Mouse (Mus musculus) forebrain, embryonic 10.5 days (tissue): ENCODE measurements around the gene Cdh3. TPM values are rescaled to one million over a fixed set of nuclear protein-coding genes. Genes with fewer than 3 reads are reported as not detected.
A peak's percentile ranks its signal among the peaks of the same experiment; 100 is the strongest.
"Not testable (repeated sequence)": the region's sequence is repeated elsewhere in the genome, so short reads cannot be mapped to it uniquely, and the experiment has no call there.

Experiments
- DNase-seq: peaks from one replicate; pipeline ENCODE4 v3.0.0-alpha.2; 2017; ENCODE audit warnings: low spot score; ENCODE audit errors: extremely low spot score
- H3K27ac ChIP-seq: fragments of 300-500 bp; sonication (generic); 2 replicates; pipeline ENCODE4 v1.5.1; 2016; ENCODE audit warnings: mild to moderate bottlenecking
- H3K27me3 ChIP-seq: fragments of 300-500 bp; sonication (generic); 2 replicates; pipeline ENCODE4 v1.6.1; 2016; ENCODE audit warnings: mild to moderate bottlenecking; ENCODE audit not compliant: poor library complexity, severe bottlenecking
- H3K36me3 ChIP-seq: fragments of 300-500 bp; sonication (generic); replicated peaks from 2 replicates; pipeline ENCODE4 v1.6.1; 2016; ENCODE audit warnings: mild to moderate bottlenecking, moderate library complexity
- H3K4me1 ChIP-seq: fragments of 300-500 bp; sonication (generic); 2 replicates; pipeline ENCODE4 v1.6.1; 2016
- H3K4me3 ChIP-seq: fragments of 300-500 bp; sonication (generic); 2 replicates; pipeline ENCODE4 v1.5.1; 2016; ENCODE audit warnings: mild to moderate bottlenecking, moderate library complexity
- H3K9me3 ChIP-seq: fragments of 300-500 bp; sonication (generic); 2 replicates; pipeline ENCODE4 v1.6.1; 2016; ENCODE audit warnings: mild to moderate bottlenecking, moderate library complexity
- WGBS: fragments of 180-500 bp; shearing (Covaris S2); methylation state at CpG from one replicate; pipeline ENCODE4 v1.1.7; 2016; 5-methylcytosine and 5-hydroxymethylcytosine counted together
- polyA plus RNA-seq: library from polyadenylated mRNA; unstranded; fragments of >200 nt; fragmentation: Nextera tagmentation; extraction: Ambion mirVana; gene quantifications from 2 replicates; pipeline ENCODE4 v1.2.1, GENCODE M21; 2016

Gene Cdh3
- polyA plus RNA-seq, 1 experiment from 2014 or later = 11.2 TPM

DNA sequence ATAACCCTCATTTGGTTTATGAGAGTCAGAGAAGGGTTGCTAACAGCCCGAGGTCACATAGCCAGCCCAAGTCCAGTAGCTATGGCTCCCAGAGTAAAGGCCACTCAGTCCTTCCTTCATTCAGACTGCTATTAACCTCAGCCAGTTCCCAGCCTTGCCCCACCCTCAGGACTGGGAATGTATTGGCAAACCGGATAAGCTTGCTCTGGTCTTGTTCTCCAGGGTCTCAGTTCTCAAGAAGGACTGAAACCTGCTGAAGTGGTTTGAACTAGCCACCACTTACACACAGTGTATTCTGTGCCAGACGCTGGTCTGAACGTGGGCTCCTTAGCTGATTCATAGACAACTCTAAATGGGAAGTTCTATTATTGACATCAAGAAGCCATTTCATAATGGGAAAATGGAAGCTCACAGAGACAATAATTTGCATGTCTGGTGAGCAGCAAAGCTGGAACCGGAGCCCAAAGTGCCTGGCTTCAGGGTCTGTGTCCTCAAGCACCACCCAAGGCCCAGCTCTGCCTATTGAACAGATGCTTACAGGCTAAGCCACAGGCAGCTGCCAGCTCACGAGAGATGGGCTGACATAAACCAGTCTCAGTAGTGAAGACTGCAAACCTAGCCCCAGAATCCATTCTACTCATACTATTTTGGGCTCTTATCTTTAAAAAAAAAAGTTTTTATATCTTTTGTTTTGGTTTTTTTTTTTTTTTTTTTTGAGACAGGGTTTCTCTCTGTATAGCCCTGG lies 70.8 kb downstream of the Cdh3 start:
- 76% methylated on average over 6 of the region's 6 CpGs for WGBS
- H3K36me3 ChIP-seq = no peaks in the 10 kb centered on the region
- H3K4me3 ChIP-seq = no peak overlapping the region
- peaks cover 3% of the 10 kb centered on the region; the same call in 1 of the 2 replicates for H3K4me1 ChIP-seq
- H3K27ac ChIP-seq = no peak overlapping the region
- DNase-seq = no peak
- H3K27me3 ChIP-seq = no peaks in the 10 kb centered on the region
- H3K9me3 ChIP-seq = 0 out of 2 replicates have a peak, but pooled peaks cover 4% of the 10 kb centered on the region

DNA sequence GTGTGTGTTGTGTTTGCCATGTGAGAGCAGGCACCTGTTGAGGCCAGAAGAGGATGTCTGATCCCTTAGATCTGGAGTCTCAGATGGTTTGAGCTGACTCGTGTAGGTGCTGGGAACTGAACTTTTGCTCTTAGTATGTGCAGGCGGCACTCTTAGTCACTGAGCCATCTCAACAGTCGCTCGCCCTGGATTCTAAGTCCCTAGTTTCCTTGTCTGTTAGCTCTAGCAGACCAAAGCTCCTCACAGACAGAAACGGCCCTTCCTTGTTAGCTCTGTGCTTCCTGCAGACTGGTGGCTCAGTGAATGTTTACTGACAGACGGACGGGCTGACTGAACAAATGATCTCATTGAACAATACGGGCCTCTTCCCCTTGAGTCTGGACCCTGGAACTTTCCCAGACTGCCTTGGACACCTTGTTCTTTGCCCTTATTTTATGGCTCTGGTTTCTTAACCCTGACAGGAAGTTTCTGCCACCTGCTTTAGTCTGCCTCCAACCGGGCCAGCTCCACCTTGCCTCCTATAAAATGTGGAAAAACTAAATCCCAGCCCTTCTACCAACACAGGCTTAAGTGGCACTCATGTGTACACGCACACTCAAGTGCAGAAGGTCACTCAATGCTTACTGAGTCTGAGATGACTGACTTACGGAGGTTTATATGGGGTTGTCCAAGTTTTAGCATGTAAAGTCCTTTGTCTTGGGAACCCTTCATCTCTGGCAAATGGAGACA lies 74.4 kb downstream of the Cdh3 start:
- Histone ChIP-seq H3K9me3 (0 out of 2 replicates have a peak, but pooled peaks cover 4% of the 10 kb centered on the region), H3K4me3 (no peak overlapping the region), H3K27me3 (no peaks in the 10 kb centered on the region), H3K36me3 (no peaks in the 10 kb centered on the region), H3K4me1 (no peaks in the 10 kb centered on the region), H3K27ac (no peak overlapping the region)
- DNase-seq = no peak
- WGBS = 83% methylated on average over 11 of the region's 11 CpGs

GRCm38 (mm10) chr8:106585671-106586037 lies 75.0 kb downstream of the Cdh3 start:
- WGBS = 86% methylated on average over 3 of the region's 3 CpGs
- no peaks in the 10 kb centered on the region for H3K27me3 ChIP-seq

DNA sequence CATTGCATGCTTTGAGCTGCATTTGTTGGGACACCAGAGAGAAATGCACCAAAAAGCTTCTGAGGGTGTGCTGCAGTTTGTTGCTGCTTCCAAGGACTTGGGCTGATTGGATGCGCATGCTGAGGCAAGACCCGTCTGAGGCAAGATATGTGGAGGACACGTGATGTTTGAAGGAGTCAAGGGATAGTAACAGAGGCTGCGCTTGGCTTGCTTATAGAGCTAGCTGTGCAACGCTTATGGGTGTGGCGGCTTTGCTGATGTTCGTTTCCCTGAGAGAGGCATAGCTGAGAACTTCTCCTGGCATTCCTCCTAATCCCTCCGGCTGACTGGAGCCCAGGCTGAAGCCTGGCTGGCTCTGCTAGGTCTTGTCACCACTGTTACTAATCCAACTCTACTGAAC lies 76.2 kb downstream of the Cdh3 start:
- WGBS = 82% methylated on average over 8 of the region's 8 CpGs
- H3K27me3 ChIP-seq = no peaks in the 10 kb centered on the region
- H3K36me3 ChIP-seq = no peaks in the 10 kb centered on the region
- 0 out of 2 replicates have a peak, but pooled peaks cover 4% of the 10 kb centered on the region for H3K9me3 ChIP-seq
- no peak for DNase-seq
- no peak overlapping the region for H3K27ac ChIP-seq
- no peak overlapping the region for H3K4me3 ChIP-seq
- no peaks in the 10 kb centered on the region for H3K4me1 ChIP-seq

More at GRCm38 (mm10) chr8:106585671-106586037, 75.0 kb downstream of the Cdh3 start:
- H3K36me3 ChIP-seq = no peaks in the 10 kb centered on the region
- no peak overlapping the region for H3K4me3 ChIP-seq
- H3K9me3 ChIP-seq = 0 out of 2 replicates have a peak, but pooled peaks cover 4% of the 10 kb centered on the region
- no peak for DNase-seq
- no peak overlapping the region for H3K27ac ChIP-seq
- H3K4me1 ChIP-seq = no peaks in the 10 kb centered on the region

DNA sequence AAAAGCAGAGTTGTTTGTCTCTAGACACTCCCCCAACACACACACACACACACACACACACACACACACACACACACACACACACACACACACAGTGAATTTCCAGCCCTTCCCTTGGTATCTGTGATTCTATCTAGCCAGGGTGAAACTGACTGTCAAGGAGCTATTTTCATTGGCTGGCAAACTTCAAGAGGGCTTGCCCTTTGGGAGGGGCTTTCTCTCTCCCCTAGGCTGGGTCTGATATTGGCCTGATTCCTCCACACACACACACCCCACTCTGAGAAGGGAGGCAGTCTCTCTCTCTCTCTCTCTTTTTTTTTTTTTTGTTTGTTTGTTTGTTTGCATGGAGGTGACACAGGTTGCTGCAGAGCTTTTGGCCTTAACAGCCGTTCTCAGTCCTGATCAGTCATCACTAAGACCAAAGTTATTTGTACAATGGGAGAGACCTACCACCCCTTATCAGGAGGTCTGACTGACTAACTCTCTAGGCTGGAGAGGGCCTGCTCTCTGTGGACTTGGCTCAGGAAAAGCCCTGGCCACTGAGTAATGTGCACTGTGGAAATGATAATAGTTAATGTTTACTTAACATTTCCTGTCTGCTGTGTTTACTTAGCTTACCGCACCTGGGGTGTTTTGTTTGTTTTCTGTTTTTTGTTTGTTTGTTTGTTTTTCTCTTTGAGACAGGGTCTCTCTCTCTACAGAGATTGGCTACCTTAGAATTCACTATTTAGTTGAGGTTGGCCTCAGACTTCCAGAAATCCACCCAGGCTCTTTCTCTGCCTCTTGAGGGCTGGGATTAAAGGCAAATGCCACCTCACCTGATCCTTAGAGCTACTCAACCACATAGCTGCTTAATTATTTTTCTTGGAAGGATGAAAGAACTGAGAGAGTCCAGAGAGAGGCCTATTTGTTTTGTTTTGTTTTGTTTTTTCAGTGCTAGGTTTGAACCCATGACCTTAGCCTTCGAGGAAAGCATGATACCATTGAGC lies 78.0 kb downstream of the Cdh3 start:
- H3K9me3 ChIP-seq = no peaks in the 10 kb centered on the region
- no peak overlapping the region for H3K27ac ChIP-seq
- DNase-seq = no peak
- 73% methylated on average over 3 of the region's 3 CpGs for WGBS
- H3K4me1 ChIP-seq = no peaks in the 10 kb centered on the region
- no peak overlapping the region for H3K4me3 ChIP-seq
- no peaks in the 10 kb centered on the region for H3K36me3 ChIP-seq
- H3K27me3 ChIP-seq = no peaks in the 10 kb centered on the region

GRCm38 (mm10) chr8:106592458-106592857 lies 81.8 kb downstream of the Cdh3 start:
- H3K36me3 ChIP-seq = no peaks in the 10 kb centered on the region
- WGBS = 62% methylated on average over 3 of the region's 3 CpGs

DNA sequence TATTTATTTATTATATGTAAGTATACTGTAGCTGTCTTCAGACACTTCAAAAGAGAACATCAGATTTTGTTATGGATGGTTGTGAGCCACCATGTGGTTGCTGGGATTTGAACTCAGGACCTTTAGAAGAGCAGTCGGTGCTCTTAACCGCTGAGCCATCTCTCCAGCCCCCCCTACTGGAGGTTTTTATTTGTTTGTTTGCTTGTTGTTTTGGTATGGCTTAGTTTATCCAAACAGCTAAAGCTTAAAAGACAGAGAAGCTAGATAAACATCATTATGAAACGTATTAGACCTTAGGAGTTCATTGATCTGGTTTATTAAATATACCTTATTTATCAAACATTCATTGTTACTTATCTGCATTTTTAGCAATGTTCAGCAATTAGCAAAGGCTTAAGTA lies 84.9 kb downstream of the Cdh3 start:
- not testable (repeated sequence) for H3K36me3 ChIP-seq, DNase-seq, H3K9me3 ChIP-seq, H3K27ac ChIP-seq, H3K4me3 ChIP-seq, H3K27me3 ChIP-seq
- WGBS = 96% methylated on average over 3 of the region's 3 CpGs
- peaks cover 27% of the 10 kb centered on the region for H3K4me1 ChIP-seq

More at GRCm38 (mm10) chr8:106592458-106592857, 81.8 kb downstream of the Cdh3 start:
- Histone ChIP-seq H3K4me1 (peaks cover 11% of the 10 kb centered on the region), H3K4me3 (no peak overlapping the region), H3K27me3 (no peaks in the 10 kb centered on the region), H3K9me3 (no peaks in the 10 kb centered on the region), H3K27ac (no peak overlapping the region)
- DNase-seq = no peak

DNA sequence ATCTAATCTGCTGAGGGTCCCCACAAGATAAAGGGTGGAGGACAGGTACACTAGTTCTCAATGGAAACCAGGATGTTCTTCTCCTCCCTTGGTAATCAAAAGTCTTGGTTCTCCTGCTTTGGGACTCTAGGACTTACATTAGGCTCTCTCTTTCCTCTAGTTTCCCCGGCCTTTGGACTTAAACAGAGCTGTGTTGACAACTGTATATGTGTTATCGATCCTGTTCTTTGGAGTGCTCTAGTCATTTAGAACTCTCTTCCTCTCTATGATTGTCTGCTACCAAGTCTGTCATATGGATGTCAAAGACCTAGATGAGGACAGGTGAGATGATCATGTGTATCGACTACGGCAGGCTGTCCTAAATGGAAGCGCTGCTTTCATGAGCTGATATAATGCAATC lies 86.4 kb downstream of the Cdh3 start:
- WGBS = 95% methylated on average over 5 of the region's 5 CpGs

DNA sequence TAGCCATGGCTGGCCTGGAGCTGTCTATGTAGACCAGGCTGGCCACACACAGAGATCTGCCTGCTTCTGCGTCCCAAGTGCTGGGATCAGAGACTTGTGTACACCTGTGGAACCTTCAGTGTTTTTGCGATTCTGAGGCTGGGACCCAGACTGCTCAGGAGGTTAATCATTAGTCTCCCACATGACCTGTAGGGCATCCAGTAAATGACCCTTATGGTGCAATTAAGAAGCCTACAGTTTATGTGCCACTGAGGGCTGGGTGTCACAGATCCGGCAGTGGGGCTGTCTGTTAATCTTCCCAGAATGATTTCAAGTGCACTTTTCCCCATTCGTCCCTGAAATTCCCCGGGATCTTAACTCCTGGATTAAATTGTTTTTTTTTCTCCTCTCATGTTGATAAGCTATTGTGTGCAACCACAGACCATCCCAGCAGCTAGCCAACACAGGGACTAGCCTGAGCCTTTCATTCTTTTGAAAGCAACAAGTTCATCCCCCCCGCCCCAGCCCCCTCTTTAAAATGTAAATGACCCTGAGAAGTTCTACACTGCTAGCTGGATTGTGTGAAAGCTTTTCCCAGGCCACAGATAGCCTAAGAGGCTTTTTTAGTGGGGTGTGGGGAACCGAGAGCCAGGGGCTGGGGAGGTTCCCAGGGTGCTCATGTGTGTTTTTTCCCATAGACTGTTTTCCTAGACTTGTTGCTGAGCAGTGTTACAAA lies 88.7 kb downstream of the Cdh3 start:
- peak overlapping the region; percentile 74 for H3K27ac ChIP-seq
- DNase-seq = peak; percentile 33
- 31% methylated on average over 7 of the region's 7 CpGs for WGBS

More for the DNA sequence above, 86.4 kb downstream of the Cdh3 start:
- no peaks in the 10 kb centered on the region for H3K9me3 ChIP-seq
- H3K27ac ChIP-seq = no peak overlapping the region
- peaks cover 21% of the 10 kb centered on the region for H3K27me3 ChIP-seq
- H3K4me1 ChIP-seq = peaks cover 35% of the 10 kb centered on the region
- no peak overlapping the region for H3K4me3 ChIP-seq
- DNase-seq = no peak
- H3K36me3 ChIP-seq = no peaks in the 10 kb centered on the region

DNA sequence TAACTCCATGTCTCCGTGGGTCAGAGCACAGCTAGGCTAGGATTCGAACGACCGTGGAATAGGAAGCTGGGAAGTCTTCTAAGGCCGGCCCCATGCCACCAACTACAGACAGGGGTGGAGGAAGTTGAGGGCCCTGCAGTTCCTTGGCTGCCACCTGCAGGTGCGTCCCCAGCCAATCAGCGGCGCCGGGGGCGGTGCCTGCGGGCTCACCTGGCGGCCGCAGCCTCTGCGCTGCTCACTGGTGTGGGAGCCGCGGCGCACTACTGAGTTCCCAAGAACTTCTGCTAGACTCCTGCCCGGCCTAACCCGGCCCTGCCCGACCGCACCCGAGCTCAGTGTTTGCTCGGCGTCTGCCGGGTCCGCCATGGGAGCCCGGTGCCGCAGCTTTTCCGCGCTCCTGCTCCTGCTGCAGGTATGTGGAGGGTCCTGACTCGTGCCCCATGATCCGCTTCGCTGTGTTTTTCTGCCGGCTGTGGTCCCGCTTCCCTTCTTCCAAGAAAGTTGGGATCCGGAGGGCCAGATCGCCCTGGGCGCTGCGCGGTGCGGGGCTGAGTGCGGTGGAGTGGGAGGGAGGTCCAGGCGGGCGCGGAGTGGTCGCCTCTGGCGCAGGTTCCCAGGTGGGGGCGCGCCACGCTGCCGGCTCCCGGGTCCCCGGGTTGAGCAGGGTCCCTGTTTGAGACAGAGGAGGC lies 92.6 kb downstream of the Cdh3 start, which contains the start of gene Cdh1:
Cdh1 (plus strand) TSS at position 221 of the 689 bp plus-strand sequence.
- H3K9me3 ChIP-seq = no peaks in the 10 kb centered on the region
- H3K36me3 ChIP-seq = no peaks in the 10 kb centered on the region
- peak within 1 kb of the TSS; percentile 71 for H3K27ac ChIP-seq
- DNase-seq = peak; percentile 42
- H3K4me1 ChIP-seq = peaks cover 42% of the 10 kb centered on the region
- H3K27me3 ChIP-seq = peaks cover 74% of the 10 kb centered on the region
- H3K4me3 ChIP-seq = peak within 1 kb of the TSS; percentile 67
- under 1% methylated on average over 53 of the region's 53 CpGs for WGBS

More for the DNA sequence above, 88.7 kb downstream of the Cdh3 start:
- Histone ChIP-seq H3K9me3 (no peaks in the 10 kb centered on the region), H3K4me3 (no peak overlapping the region), H3K27me3 (peaks cover 44% of the 10 kb centered on the region), H3K36me3 (no peaks in the 10 kb centered on the region), H3K4me1 (peaks cover 50% of the 10 kb centered on the region)

DNA sequence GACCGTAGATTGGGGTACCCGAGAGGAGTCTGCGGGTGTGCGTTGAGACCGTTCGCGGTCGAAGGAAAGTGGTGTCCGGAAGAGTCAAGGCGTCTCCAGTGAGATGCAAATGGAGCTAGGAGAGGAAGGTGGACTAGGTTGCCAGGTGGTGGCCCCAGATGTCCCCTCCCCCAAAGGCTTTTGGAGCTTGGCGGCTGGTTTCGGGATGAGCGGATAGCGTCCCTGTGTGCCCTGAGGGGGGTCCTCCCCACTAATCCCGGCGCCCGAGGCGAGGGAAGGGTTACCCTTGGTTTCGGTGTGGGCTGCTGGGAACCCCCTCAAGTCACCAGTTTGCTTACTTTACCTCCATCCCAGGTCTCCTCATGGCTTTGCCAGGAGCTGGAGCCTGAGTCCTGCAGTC lies 93.2 kb downstream of the Cdh3 start:
- H3K36me3 ChIP-seq = no peaks in the 10 kb centered on the region
- H3K27me3 ChIP-seq = peaks cover 74% of the 10 kb centered on the region
- peak overlapping the region; percentile 67 for H3K4me3 ChIP-seq
- DNase-seq = peak; percentile 29
- no peaks in the 10 kb centered on the region for H3K9me3 ChIP-seq
- peaks cover 42% of the 10 kb centered on the region for H3K4me1 ChIP-seq
- WGBS = under 1% methylated on average over 19 of the region's 19 CpGs
- no peak overlapping the region for H3K27ac ChIP-seq
